11 mouse cellular contexts compared by ENCODE assay signal in genomic region chr2:167864228-167864627, GRCm38 (mm10).
DNase-seq lines count a peak whose midpoint lies in the region; ATAC-seq lines count a peak whose summit lies in the region.
"Had no signal": no experiment of that assay in that cellular context is flagged by ENCODE, and none has a peak within 500 bp of the region (broad histone marks: within the 10 kb centered on the region; RNA-seq: fewer than 3 reads in every experiment).

No protein-coding gene starts in this region.

- DNase-seq in gastrocnemius, postnatal 10 days, result peak; percentile 40
- no peak for DNase-seq in gastrocnemius, postnatal 25 days
- DNase-seq in heart, embryonic 10.5 days (ENCODE audit: low spot score), result no peak
- DNase-seq in urinary bladder, adult 18-20 months (ENCODE audit: low spot score in 2 of 2), result no peak
- DNase-seq in testis, postnatal 14 days (ENCODE audit: low spot score), result no peak
- DNase-seq: liver, embryonic 13.5 days; thymus, postnatal 36 days had no signal

- peak overlapping the region; percentile 74 for H3K27ac ChIP-seq in heart, embryonic 10.5 days
- peak overlapping the region; percentile 48 for H3K27ac ChIP-seq in kidney, embryonic 16.5 days (ENCODE audit: low read length)
- no peak overlapping the region for H3K27ac ChIP-seq in midbrain, embryonic 16.5 days (ENCODE audit: low read length)
- H3K27ac ChIP-seq: liver, embryonic 13.5 days had no signal

- ATAC-seq in kidney, embryonic 16.5 days (ENCODE audit: low FRiP score, low TSS enrichment), result no peak
- ATAC-seq in megakaryocyte progenitor cell, adult 5-6 weeks (replicated peaks; ENCODE audit: poor library complexity), result peak; percentile 49; the same call in 1 of the 2 replicates
- ATAC-seq in midbrain, embryonic 16.5 days, result no peak
- ATAC-seq: hindbrain, embryonic 16.5 days had no signal

- H3K4me1 ChIP-seq in heart, embryonic 10.5 days, result peaks cover 79% of the 10 kb centered on the region
- peaks cover 30% of the 10 kb centered on the region for H3K4me1 ChIP-seq in kidney, embryonic 16.5 days (ENCODE audit: insufficient read depth, low read length)
- no peaks in the 10 kb centered on the region; the same call in 1 of the 2 replicates for H3K4me1 ChIP-seq in midbrain, embryonic 16.5 days (ENCODE audit: control insufficient read depth, insufficient read depth, low read length)

- H3K27me3 ChIP-seq in heart, embryonic 10.5 days (ENCODE audit: insufficient read depth, poor library complexity, severe bottlenecking), result 0 out of 2 replicates have a peak, but pooled peaks cover 8% of the 10 kb centered on the region
- H3K27me3 ChIP-seq in kidney, embryonic 16.5 days (ENCODE audit: insufficient read depth, low read length), result no peaks in the 10 kb centered on the region
- no peaks in the 10 kb centered on the region for H3K27me3 ChIP-seq in midbrain, embryonic 16.5 days (ENCODE audit: control insufficient read depth, insufficient read depth, low read depth, low read length)

- H3K9ac ChIP-seq in kidney, embryonic 16.5 days (replicated peaks; ENCODE audit: low read length), result no peak overlapping the region
- H3K9ac ChIP-seq in midbrain, embryonic 16.5 days (ENCODE audit: low read depth, low read length), result no peak overlapping the region
- H3K9ac ChIP-seq: liver, embryonic 13.5 days had no signal

- H3K4me2 ChIP-seq in kidney, embryonic 16.5 days (replicated peaks; ENCODE audit: low read depth, low read length), result no peak overlapping the region
- no peak overlapping the region for H3K4me2 ChIP-seq in midbrain, embryonic 16.5 days (ENCODE audit: low read length)
- H3K4me2 ChIP-seq: liver, embryonic 13.5 days had no signal

- no peaks in the 10 kb centered on the region for H3K36me3 ChIP-seq in heart, embryonic 10.5 days
- H3K36me3 ChIP-seq in kidney, embryonic 16.5 days (ENCODE audit: insufficient read depth, low read length), result no peaks in the 10 kb centered on the region
- H3K36me3 ChIP-seq in midbrain, embryonic 16.5 days (ENCODE audit: control insufficient read depth, insufficient read depth, low read length), result no peaks in the 10 kb centered on the region
- H3K36me3 ChIP-seq: liver, embryonic 13.5 days had no signal

- 65% methylated on average over 8 of the region's 8 CpGs for WGBS in heart, embryonic 10.5 days
- 35% methylated on average over 8 of the region's 8 CpGs for WGBS in kidney, embryonic 16.5 days
- WGBS in midbrain, embryonic 16.5 days, result 48% methylated on average over 8 of the region's 8 CpGs

- no peak overlapping the region for H3K4me3 ChIP-seq in heart, embryonic 10.5 days
- no peak overlapping the region for H3K4me3 ChIP-seq in kidney, embryonic 16.5 days (ENCODE audit: low read length)
- no peak overlapping the region for H3K4me3 ChIP-seq in midbrain, embryonic 16.5 days (ENCODE audit: low read depth, low read length)
- H3K4me3 ChIP-seq: liver, embryonic 13.5 days had no signal

- H3K9me3 ChIP-seq in heart, embryonic 10.5 days, result no peaks in the 10 kb centered on the region
- no peaks in the 10 kb centered on the region for H3K9me3 ChIP-seq in kidney, embryonic 16.5 days (ENCODE audit: low read length)
- H3K9me3 ChIP-seq in midbrain, embryonic 16.5 days (replicated peaks; ENCODE audit: control insufficient read depth, low read length, poor library complexity, severe bottlenecking), result no peaks in the 10 kb centered on the region
- H3K9me3 ChIP-seq: liver, embryonic 13.5 days had no signal
